Mouse (Mus musculus) olfactory bulb, adult 2 months (tissue): ENCODE results near the gene Lce1f. TPM values are rescaled to one million over a fixed set of nuclear protein-coding genes. Genes with fewer than 3 reads are reported as not detected.

Experiments used
- H3K27ac ChIP-seq: fragments of 200-500 bp; 2 replicates; pipeline ENCODE4 v1.5.1; 2012; ENCODE audit warnings: low read depth, low read length; ENCODE audit not compliant: insufficient read depth
- H3K4me1 ChIP-seq: fragments of 200-500 bp; 2 replicates; pipeline ENCODE4 v1.6.1; 2012; ENCODE audit warnings: low read length; ENCODE audit not compliant: control insufficient read depth, insufficient read depth
- H3K4me3 ChIP-seq: fragments of 200-500 bp; 2 replicates; pipeline ENCODE4 v1.5.1; 2012; ENCODE audit warnings: mild to moderate bottlenecking, low read depth, low read length, moderate library complexity; ENCODE audit not compliant: insufficient read depth
- CTCF ChIP-seq: fragments of 200-500 bp; IDR thresholded peaks from 2 replicates; pipeline ENCODE4 v1.5.1; 2012; ENCODE audit warnings: low read depth, mild to moderate bottlenecking, low read length, moderate library complexity; ENCODE audit not compliant: insufficient read depth
- POLR2A ChIP-seq: fragments of 200-500 bp; IDR thresholded peaks from 2 replicates; pipeline ENCODE4 v1.6.1; 2012; ENCODE audit warnings: mild to moderate bottlenecking, low read depth, low read length, moderate library complexity; ENCODE audit not compliant: insufficient read depth
- WGBS: fragments of 180-500 bp; shearing (Covaris S2); methylation state at CpG from one replicate; pipeline ENCODE4 v1.1.7; 2018; 5-methylcytosine and 5-hydroxymethylcytosine counted together
- polyA plus RNA-seq: library from polyadenylated mRNA; stranded (reverse); fragments of >200 nt; gene quantifications from 2 replicates; pipeline ENCODE4 v1.2.4, GENCODE M21; 2012; ENCODE audit warnings: low replicate concordance; ENCODE audit not compliant: missing spikeins, insufficient read depth, insufficient read length

Lce1f gene
- polyA plus RNA-seq, 1 experiment, result not detected

- Histone ChIP-seq H3K27ac (no peak within 1 kb of the TSS), H3K4me3 (no peak within 1 kb of the TSS), H3K4me1 (no peaks in the 10 kb centered on the region)
- WGBS, result 79% methylated on average over 2 of the region's 2 CpGs
- TF ChIP-seq POLR2A (no peak), CTCF (no peak)
These were observed 33.0 kb downstream of the Lce1f start, which contains the start of gene Lce1d for GRCm38 (mm10) chr3:92687110-92687509. TSS of gene Lce1d (minus strand) at chr3:92687210.

- TF ChIP-seq POLR2A, result no peak
- no peak for TF ChIP-seq CTCF
- 92% methylated on average over 4 of the region's 4 CpGs for WGBS
- Histone ChIP-seq H3K27ac (no peak within 1 kb of the TSS), H3K4me1 (no peaks in the 10 kb centered on the region), H3K4me3 (no peak within 1 kb of the TSS)
These were observed 41.2 kb downstream of the Lce1f start, which contains the start of gene Lce1c for GRCm38 (mm10) chr3:92678947-92679346. TSS of gene Lce1c (plus strand) at chr3:92679247.

- TF ChIP-seq CTCF (no peak), POLR2A (no peak)
- Histone ChIP-seq H3K27ac (no peak within 1 kb of the TSS), H3K4me3 (no peak within 1 kb of the TSS), H3K4me1 (no peaks in the 10 kb centered on the region)
These were observed 49.9 kb downstream of the Lce1f start, which contains the start of gene Lce1a2 for GRCm38 (mm10) chr3:92670215-92670614. TSS of gene Lce1a2 (minus strand) at chr3:92670315.

Other genes starting within 250 kb of the Lce1f start
- gene Sprr1a, start 234.5 kb downstream of the Lce1f start, polyA plus RNA-seq, result not detected in 2 replicates
- gene Sprr4, start 219.9 kb downstream of the Lce1f start, polyA plus RNA-seq, result not detected in 2 replicates
- gene 2310046K23Rik, start 185.8 kb downstream of the Lce1f start, polyA plus RNA-seq, result not detected in 2 replicates
- not detected in 2 replicates for gene Ivl, start 146.6 kb downstream of the Lce1f start, polyA plus RNA-seq
- not detected in 2 replicates for gene Smcp, start 131.4 kb downstream of the Lce1f start, polyA plus RNA-seq
- gene 2210017I01Rik, start 112.9 kb downstream of the Lce1f start, polyA plus RNA-seq, result not detected in 2 replicates
- not detected in 2 replicates for gene Lce6a, start 98.7 kb downstream of the Lce1f start, polyA plus RNA-seq
- gene Lce1a1, start 72.0 kb downstream of the Lce1f start, polyA plus RNA-seq, result not detected in 2 replicates
- not detected in 2 replicates for gene Lce1b, start 63.4 kb downstream of the Lce1f start, polyA plus RNA-seq
- gene Lce1a2, start 50.0 kb downstream of the Lce1f start, polyA plus RNA-seq, result not detected in 2 replicates
- gene Lce1c, start 41.1 kb downstream of the Lce1f start, polyA plus RNA-seq, result not detected in 2 replicates
- gene Lce1d, start 33.1 kb downstream of the Lce1f start, polyA plus RNA-seq, result not detected in 2 replicates
- gene Lce1e, start 11.3 kb downstream of the Lce1f start, polyA plus RNA-seq, result not detected in 2 replicates
- not detected in 2 replicates for gene Gm38119, start 18.7 kb upstream of the Lce1f start, polyA plus RNA-seq
- not detected in 2 replicates for gene Lce1g, start 32.0 kb upstream of the Lce1f start, polyA plus RNA-seq
- not detected in 2 replicates for gene Lce1h, start 44.7 kb upstream of the Lce1f start, polyA plus RNA-seq
- gene Lce1i, start 58.5 kb upstream of the Lce1f start, polyA plus RNA-seq, result not detected in 2 replicates
- gene Lce1j, start 70.2 kb upstream of the Lce1f start, polyA plus RNA-seq, result not detected in 2 replicates
- not detected in 2 replicates for gene Lce1k, start 87.5 kb upstream of the Lce1f start, polyA plus RNA-seq
- gene Kprp, start 106.9 kb upstream of the Lce1f start, polyA plus RNA-seq, result not detected in 2 replicates
- not detected in 2 replicates for gene Lce1l, start 130.9 kb upstream of the Lce1f start, polyA plus RNA-seq
- gene 2310050C09Rik, start 149.9 kb upstream of the Lce1f start, polyA plus RNA-seq, result not detected in 2 replicates
- gene Lce3a, start 205.9 kb upstream of the Lce1f start, polyA plus RNA-seq, result not detected in 2 replicates
- gene Lce3b, start 212.6 kb upstream of the Lce1f start, polyA plus RNA-seq, result not detected in 2 replicates
- not detected in 2 replicates for gene Lce3c, start 224.1 kb upstream of the Lce1f start, polyA plus RNA-seq
- gene Lce3d, start 237.0 kb upstream of the Lce1f start, polyA plus RNA-seq, result not detected in 2 replicates
- gene Lce3e, start 246.7 kb upstream of the Lce1f start, polyA plus RNA-seq, result not detected in 2 replicates